Mouse (Mus musculus) granulocyte monocyte progenitor cell, adult 5-6 weeks (primary cell): ENCODE results near the gene Cpxm1. TPM values are rescaled to one million over a fixed set of nuclear protein-coding genes. Genes with fewer than 3 reads are reported as not detected.
A peak's percentile ranks its signal among the peaks of the same experiment; 100 is the strongest.

Experiments
- ATAC-seq: replicated peaks from 2 replicates; pipeline ENCODE4 v1.8.0; 2016; ENCODE audit warnings: mild to moderate bottlenecking, moderate TSS enrichment, inconsistent platforms; ENCODE audit not compliant: poor library complexity, severe bottlenecking
- total RNA-seq, 2 experiments: library from RNA; stranded (forward) in 1 of 2; stranded (reverse) in 1 of 2; fragments of 200-712, 200-1000 nt in 1 of 2; fragments of >200 nt in 1 of 2; fragmentation: Nextera tagmentation in 1 of 2; gene quantifications; 2 replicates each; pipeline ENCODE4 v1.2.3; 2014 to 2017

The Cpxm1 gene
- total RNA-seq (2014; fragmentation: Nextera tagmentation) (3.2 TPM in 1 of 2 replicates, not detected in the other), total RNA-seq (2017) (0.99 TPM in 1 of 2 replicates, not detected in the other)

DNA sequence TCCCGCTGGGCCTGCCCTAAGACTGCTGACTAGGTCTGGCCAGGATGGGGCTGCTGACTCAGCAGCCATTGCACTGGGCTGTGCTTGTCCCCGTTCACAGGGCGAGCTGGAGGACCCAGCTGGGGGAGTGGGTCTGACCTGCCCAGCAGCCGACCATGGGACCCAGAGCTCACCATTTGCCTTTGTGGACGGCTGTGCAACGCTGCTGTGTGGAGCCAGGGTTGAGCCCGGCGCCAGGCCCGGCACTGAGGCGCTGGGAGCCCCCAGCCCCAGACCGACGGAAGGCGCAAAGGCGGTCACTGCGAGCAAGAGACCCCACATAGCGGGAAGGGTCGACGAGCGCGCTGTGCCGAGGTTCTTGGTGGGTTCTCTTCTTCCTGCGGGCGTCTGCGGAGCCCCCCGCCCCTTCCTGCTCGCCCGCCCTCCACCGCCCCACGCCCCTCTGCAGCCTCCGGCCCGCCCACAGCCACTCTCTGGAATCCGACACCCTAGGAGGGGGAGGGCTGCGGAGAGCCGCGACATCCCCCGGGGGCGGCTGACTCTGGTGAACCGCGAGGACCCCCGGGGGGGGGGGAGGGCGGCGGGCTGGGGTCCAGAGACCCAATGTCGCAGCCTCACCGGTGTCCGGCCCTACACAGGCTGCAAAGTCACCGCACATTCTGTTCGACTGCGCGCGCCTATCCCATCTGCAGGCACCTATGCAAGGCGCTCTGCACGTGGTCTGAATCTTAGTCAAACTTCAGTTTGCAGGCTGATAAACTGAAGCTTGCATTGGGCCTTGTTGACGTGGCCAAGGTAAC lies at the start of gene Cpxm1:
Gene Cpxm1 (minus strand): TSS at position 389 of the 800 bp plus-strand sequence.
- peak; percentile 53 for ATAC-seq

- ATAC-seq = no peak
These were observed 44.8 kb upstream of the Cpxm1 start for GRCm38 (mm10) chr2:130442162-130442561.

DNA sequence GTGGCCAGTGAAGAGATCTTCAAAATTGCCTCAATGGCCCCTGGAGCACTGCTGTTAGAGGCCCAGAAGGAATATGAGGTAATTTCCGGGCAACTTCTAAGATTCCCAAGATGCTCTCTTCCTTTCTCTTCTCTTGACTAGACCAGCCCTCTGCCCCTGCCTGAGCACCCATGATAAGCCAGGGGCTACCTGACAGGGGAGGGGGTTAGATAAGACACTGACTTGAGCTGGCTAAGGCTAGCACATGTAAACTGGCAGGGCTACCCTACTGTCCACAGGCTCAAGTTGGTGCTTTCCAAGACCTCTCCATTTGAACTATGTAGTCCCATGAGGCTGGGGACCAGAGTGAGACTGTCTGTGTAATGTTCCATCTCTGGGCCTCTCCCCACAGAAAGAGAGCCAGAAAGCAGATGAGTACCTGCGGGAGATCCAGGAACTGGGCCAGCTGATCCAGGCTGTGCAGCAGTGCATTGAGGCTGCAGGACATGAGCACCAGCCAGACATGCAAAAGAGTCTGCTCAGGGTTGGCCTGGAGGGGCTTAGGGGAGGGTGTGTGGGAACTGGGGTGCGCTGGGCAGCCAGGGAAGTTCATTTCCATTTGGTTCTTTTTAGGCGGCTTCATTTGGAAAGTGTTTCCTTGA lies 42.6 kb upstream of the Cpxm1 start:
- no peak for ATAC-seq

GRCm38 (mm10) chr2:130438861-130439260 lies 41.5 kb upstream of the Cpxm1 start:
- no peak for ATAC-seq

DNA sequence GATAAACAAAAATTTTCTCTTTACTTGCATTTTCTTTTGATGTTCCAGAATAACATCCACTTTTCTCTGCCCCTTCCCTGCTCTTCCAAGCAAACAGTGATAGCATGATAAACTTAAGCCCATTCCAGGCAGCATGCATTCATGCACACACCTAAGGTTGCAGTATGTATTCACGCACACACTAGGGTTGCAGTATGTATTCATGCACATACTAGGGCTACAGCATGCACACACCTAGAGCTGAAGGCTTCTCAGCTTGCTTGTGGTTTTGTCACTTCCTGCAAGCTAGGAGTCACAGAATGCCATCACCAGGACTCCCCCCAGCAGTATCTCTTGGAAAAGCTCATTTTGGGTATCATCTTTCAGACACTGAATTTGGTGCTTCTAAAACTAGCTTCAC lies 39.4 kb upstream of the Cpxm1 start:
- ATAC-seq = no peak

- ATAC-seq = peak; percentile 56; the same call in 1 of the 2 replicates
These were observed 35.8 kb upstream of the Cpxm1 start for GRCm38 (mm10) chr2:130433152-130433551.

GRCm38 (mm10) chr2:130432157-130432556 lies 34.8 kb upstream of the Cpxm1 start:
- ATAC-seq = no peak

GRCm38 (mm10) chr2:130430484-130430883 lies 33.1 kb upstream of the Cpxm1 start:
- no peak for ATAC-seq

DNA sequence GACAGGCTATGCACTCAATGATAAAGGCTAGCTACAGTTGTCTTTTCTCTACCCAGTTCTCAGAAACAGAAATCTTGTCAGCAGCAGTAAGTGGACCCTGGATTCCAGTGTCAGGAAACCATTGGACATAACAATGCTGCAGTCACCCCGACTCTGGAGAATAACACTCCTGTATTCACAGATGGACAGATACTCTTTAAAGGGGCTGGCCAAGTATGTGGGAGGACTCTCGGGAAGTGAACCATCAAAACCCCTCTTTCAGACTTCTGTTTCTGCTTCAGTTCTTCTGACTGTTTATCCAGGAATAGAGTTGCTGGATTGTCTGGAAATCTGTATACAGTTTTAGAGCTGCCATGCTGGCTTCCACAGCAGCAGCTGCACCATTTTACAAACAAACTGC lies 32.5 kb upstream of the Cpxm1 start:
- ATAC-seq = no peak

DNA sequence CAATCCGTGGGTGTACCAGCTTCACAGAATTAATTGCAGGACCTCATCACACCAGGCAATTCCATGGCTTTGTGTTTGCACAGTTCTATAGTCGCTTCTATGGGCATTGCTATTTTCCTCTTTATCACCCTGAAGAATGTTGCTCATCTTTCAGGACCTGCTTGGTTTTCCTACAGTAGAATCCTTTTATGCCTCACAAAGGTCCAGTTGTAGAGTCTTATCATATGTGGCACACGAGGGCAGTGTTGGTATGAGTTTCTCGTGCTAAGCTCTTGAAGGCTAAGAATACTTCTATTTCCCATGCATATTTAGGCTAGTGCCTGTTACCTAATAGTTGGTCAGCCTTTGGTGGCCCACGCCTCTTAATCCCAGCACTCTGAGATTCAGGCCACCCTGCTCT lies 27.7 kb upstream of the Cpxm1 start:
- no peak for ATAC-seq

DNA sequence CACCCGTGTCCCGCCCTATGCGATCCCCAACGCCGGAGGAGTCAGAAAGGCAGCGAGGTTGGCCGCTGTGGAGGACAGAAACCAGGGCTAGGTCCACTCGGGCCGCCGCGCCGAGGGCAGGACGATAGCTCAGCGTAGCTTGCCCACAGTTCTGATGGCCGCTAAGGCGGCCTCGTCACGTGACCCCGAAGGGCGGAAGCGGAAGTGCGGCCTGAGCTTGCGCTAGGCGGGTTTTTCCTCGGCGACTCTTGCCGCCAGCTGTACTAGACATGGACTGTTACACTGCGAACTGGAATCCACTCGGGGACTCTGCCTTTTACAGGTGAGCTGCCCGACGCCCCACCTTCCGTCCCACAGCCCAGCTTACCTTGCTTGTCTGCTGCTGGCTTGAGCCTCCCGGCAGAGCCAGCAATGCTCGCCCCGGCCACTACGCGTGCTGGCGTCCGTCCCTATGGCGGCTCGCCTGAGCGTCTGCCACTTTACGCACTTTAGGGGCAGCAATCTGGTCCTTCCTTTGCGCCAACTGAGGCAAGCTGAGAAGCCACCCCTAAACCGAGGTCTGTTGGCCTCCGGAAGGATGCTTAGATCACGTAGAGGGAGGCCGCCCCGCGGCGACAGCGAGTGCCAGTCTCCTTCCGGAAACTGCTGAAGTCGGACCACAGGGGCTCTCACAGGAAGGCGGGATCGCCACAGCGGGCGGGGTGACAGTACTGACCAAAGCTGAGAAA lies 26.9 kb upstream of the Cpxm1 start, which contains the start of the genes Vps16 and Pced1a:
Gene Vps16 (plus strand): TSS at position 214 of the 728 bp plus-strand sequence.
Gene Pced1a (minus strand): TSS at position 576 of the 728 bp plus-strand sequence.
- peak; percentile 80 for ATAC-seq

DNA sequence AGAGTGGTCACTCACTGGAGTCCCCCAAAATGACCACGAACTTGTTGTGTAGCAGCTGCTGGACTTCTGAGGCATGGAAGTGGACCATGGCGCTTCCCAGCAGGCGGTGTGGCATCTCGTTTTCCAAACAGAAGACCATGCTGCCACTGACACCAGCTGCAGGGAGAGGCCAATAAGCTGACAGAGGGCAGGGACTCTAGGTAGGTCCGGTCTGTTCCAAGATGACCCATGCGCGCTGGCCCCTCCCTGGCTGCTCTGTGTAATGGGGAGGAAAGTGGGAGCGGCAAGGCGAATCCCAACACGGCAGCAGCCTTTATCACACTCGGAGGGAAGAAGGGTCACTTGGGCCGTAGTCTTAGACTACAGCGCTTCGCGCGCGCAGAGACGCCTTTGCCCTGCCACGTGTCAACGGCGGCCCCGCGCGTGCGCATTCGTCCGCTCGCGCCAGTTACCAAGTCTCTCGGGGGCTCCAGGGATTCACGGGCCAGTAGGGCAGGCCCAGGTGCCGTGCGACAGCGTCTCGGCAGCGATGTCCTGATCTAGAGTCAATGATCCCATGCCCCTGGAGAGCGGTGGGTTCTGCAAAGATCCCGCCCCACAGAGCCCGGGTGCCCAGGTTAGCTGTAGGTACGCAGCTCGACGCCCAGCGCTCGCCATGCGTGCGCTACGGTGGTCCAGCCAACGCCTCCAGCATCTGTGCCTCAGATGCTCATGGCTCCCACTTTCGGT lies 26.2 kb upstream of the Cpxm1 start:
- peak; percentile 45 for ATAC-seq

DNA sequence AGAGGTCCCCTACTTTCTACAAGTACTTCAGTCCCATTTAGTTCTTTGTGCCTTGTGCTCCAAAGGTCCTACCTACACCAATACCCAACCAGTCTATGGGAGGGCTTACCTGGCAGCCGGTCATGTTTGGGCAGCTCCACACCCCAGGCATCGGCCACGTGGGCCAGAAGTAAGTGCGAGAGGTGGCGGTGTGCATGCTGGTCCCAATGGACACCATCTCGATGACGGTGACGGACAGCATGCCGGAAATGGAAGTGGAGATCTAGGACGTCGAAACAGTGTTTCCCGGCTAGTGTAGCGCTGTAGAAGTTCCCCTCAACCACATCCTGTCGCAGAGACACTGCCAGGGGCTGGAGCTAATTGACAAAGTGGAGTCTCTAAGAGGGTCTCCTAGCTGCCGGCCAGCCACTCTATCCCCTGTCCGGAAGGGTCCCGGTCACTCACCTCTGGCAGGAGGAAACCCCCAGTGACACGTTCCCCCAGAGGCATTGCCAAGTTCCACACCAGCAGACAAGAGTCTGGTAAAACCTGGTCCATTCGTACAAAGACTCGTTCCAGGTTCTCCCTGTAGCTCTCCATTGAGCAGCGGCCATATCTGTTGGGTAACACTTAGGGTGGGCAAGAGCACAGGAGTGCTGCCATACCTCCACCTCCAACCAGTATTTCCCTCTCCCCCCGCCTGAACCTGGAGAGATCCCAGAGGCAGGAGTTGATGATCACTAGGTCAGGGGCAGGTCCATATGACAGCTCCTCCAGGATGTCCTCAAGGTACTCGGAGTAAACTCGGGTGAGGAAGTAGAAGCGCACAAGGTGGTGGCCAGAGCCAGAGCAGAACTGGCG lies 24.6 kb upstream of the Cpxm1 start:
- no peak for ATAC-seq

DNA sequence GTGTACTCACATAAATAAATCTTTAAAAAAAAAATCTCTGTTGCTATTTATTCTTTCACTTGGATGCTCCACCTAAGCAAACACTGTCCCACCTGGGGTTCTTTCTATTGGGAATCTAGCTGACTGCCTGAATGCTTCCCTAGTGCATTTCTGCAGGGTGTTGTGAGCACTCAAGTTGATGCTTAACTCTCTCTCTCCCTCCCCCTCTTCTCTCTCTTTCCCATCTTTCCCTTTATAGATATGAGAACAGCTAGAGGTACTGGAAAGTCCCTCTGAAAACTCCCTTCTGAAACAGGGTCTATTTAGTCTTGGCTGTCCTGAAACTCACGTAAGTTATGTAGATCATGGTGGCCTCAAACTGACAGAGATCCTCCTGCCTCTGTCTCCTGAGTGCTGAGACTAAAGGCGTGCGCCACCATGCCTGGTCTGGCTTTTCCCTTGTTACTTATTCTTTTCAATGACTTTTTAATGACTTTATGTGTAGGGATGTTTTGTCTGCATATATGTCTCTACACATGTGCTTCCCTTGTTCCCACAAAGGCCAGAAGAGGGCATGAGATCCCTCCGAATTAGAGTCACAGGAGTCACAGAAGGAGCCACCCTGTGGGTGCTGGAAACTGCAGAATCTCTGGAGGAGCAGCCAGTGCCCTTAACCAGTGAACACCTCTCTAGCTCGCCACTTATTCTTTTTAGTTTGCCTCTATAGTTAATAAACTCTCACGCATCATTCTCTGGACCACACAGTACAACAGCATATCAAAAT lies 16.9 kb upstream of the Cpxm1 start:
- ATAC-seq = no peak

DNA sequence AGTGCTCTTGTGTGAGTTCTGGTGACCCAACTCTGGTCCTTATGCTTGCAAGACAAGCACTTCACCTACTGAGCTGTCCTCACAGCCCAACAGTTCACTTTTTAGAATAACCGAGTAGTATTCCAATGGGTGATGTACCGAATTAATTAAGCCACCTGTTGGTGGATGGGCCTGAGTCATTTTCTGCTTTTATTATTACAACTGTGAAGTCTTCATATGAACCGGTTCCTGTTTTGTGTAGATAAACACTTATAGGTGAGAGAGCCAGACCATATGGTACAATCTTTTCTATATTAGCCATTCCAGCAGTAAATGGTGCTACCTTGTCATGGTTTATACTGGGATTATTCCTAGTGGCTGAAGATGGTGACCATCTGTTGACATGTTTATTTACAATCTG lies 15.4 kb upstream of the Cpxm1 start:
- no peak for ATAC-seq

DNA sequence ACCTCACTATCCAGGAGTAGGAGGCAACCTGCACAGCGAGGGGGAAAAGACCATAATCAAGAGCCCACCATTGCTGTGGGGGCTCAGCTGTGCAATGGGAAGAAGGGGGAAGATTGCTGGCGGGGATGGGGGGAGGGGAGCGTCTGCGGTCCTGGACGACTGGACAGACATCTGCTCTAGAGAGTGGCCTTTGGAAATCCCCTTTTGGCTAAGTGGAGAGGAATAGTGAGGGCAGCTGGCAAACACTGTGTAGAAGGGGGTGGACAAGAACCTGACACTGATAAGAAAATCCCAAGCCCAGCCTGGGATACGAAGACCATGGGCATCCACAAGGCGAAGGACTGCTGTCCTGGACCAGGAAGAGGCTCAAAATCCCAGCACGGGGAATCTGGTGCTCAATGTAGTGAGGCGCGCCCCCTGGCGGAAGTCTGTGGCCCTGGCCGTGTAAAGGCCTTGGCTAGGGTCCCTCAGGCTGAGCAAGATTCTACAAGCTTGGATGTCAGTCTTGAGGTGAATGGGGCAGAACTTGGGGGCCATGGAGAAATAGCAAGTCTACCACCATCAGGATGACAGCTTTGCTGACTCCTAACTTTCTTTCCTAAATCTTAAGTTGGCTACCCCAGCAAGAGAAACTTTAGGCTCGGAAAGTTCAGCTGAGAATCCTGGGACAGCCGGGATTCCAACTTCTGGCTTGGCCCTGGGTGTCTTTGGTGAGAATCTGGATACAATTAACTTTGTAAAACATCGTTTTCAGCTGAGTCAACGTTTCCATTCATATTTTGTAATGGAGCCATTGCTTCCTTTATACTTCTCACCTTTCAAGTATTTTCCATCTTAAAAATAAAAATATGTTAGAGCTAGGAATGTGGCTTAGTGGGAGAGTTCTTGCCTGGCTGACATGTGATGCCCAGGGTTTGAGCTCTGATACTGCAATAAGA lies 14.5 kb upstream of the Cpxm1 start:
- peak; percentile 92 for ATAC-seq

GRCm38 (mm10) chr2:130408194-130408593 lies 10.8 kb upstream of the Cpxm1 start:
- ATAC-seq = no peak

DNA sequence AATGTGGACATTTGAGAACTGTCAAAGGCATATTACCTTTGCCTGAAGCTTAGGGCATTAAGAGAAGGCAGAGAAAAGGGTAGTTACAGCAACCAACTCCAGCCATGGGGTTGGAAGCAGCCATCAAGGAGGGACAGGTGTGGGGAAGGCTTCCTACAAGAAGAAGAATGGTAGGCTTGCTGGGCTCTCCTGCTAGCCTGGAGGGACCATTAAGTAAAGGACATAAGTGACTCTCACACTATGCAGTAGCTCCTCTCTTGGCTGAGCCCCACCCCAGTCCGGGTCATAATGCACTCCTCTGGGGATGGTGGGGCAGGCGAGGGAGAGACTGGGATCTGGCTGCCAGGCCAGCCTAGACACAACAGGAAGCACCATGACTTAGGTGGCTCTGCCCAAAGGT lies 8.8 kb upstream of the Cpxm1 start, which contains the start of gene Tmem239:
Gene Tmem239 (plus strand): TSS at position 301 of the 400 bp plus-strand sequence.
- no peak for ATAC-seq
